Mouse (Mus musculus): ENCODE measurements at regions not wholly inside any gene's neighbourhood (a gene's known extent, or its start where the extent isn't known, plus 50 kb on each side); places are given as distances from the start of the nearest gene placed in this dataset.
A peak's percentile ranks its signal among the peaks of the same experiment; 100 is the strongest.

DNA sequence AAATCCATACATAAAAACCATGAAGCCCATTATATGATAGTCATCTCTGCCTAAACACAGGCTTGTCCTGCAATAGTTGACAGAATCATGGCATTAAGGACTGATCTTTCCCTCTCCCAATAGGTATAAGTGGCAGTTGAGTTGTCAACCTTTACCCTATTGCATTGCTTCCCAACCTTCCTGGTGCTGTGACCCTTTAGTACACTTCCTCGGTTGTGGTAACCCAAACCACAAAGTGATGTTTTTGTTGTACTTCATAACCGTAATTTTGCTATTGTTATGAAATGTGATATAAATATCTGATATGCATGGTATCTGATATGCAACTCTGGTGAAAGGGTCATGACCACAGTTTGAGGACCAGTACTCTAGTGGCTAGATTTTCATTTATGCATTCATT is 61.4 kb downstream of the Gm4340 start:
- DNase-seq (ENCODE audit: low spot score in 2 of 2) = no peak

DNA sequence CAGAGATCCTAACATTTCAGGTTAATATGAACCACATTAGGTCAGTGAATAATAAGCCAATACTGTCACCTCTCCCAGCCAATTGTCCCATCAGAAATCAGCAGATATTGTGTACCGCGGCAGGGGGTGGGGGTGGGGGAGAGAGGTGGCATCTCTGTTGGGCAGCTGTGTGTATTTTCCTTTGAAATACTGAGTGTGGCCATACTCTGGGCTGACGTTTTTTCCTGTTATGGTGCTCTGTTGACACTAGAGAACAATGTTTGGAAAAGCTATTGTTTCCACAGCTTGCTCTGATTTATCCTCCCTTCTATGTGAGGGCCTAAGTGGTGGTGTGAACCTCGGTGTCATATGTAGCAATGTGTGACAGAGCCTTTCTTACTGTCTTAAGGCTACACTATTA is 81.0 kb downstream of the Gm4340 start:
- no peak for DNase-seq (ENCODE audit: low spot score in 2 of 2)

DNA sequence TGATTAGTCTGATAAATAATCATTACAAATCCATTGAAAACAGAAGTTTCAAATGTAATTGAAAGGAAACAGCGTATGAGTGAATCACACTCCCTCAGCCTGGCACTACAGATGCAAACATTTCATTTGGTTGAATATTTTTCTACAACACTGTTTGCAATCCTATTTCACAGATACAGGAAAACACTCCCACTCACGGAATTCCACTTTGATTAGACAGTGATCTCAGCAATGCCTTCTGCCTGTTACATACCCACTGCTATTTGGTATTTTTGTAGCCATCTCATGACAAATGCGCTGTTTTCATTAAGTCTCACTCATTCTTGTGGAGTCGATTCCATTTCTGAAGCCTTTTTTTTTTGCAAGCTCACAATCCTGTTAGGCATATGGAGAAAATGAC is 105.3 kb downstream of the Gm4340 start:
- peak in 1 of 2 experiments; percentile 17 for DNase-seq (ENCODE audit: low spot score in 2 of 2)
